Mouse (Mus musculus): Measurements from ENCODE around the gene Tm2d1. TPM values are rescaled to one million over a fixed set of nuclear protein-coding genes. Genes with fewer than 3 reads are reported as not detected.

Tm2d1 gene
- polyA plus RNA-seq, 1 experiment from 2014 or later, result 96.3 TPM

Other genes starting within 250 kb of the Tm2d1 start
- 10.7 and 12.3 TPM in 2 replicates for gene Patj, start 12.5 kb upstream of the Tm2d1 start, polyA plus RNA-seq (2014; fragmentation: Nextera tagmentation; extraction: Ambion mirVana)

Data from embryonic facial prominence, embryonic 14.5 days (tissue).